Mouse (Mus musculus) MN1 (cell line): Measurements from ENCODE around the gene Olfr68.
"Not testable (repeated sequence)": the region's sequence is repeated elsewhere in the genome, so short reads cannot be mapped to it uniquely, and the experiment has no call there.

Source experiments
- DNase-seq: peaks from one replicate; pipeline ENCODE4 v3.0.0-alpha.2; 2016; ENCODE audit warnings: low spot score

Olfr68 gene

DNA sequence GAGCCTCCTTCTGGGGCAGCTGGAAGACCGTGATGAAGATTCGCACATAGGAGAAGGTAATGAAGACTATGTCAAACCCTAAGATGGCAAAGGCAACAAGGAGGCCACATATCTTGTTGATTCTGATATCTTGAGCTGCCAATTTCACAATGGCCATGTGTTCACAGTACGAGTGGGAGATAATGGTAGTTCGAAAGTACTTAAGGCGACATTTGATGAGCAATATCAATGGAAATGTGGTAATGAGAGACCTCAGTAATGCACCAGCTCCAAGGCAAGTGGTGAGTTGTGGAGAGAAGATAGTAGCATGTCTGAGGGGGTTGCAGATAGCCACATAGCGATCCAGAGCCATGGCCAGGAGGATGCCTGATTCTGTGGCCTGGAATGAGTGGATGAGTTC lies 11.8 kb downstream of the Olfr68 start:
- not testable (repeated sequence) for DNase-seq

DNA sequence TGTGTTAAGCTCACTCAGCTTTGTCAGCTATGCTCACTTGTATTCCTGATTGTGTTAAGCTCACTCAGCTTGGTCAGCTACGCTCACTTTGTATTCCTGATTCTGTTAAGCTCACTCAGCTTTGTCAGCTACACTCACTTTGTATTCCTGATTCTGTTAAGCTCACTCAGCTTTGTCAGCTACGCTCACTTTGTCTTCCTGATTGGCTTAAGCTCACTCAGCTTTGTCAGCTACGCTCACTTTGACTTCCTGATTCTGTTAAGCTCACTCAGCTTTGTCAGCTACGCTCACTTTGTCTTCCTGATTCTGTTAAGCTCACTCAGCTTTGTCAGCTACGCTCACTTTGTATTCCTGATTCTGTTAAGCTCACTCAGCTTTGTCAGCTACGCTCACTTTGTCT lies 17.3 kb downstream of the Olfr68 start:
- not testable (repeated sequence) for DNase-seq

DNA sequence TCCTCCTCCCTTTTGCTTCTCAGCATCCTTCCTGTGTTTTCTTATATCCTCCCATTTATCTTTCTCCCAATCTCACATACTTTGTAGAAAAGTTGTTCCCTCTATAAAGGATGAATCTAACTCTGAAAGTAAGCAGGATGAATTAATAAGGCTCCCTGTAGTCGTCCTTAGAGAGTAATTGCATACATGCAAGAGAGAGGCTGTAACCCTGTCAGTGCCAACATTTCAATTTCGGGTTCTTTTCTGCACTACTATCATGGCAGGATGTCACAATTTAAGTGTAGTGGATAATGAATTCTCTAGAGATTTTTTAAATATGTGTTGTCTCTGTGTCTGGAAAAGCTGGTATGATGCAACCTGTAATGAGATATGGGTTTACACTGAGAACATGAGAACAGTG lies 22.3 kb downstream of the Olfr68 start, which contains the start of gene Olfr630:
Gene Olfr630, minus strand, starts transcription at position 101 of the 400 bp plus-strand sequence.
- peak; percentile 21 for DNase-seq

DNA sequence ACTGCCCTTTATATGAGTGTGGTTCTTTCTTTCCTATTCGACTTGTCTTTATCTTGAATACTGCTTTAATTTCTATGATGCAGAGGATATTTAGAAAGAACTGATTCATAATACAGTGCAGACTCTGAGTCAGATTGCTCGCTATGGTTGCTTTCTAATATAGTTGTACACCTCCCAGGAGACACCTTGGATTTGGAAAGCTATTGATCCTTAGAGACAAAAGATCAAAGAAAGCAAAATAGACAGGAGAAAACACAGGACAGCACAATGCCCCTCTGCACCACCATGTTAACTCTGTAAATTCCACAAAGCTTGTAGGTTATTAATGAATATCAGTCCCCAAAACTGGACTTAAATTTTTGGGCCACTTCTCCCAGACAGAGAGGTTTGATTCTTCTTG lies 34.7 kb downstream of the Olfr68 start, which contains the start of gene Olfr629:
Gene Olfr629, minus strand, starts transcription at position 101 of the 400 bp plus-strand sequence.
- DNase-seq = no peak

DNA sequence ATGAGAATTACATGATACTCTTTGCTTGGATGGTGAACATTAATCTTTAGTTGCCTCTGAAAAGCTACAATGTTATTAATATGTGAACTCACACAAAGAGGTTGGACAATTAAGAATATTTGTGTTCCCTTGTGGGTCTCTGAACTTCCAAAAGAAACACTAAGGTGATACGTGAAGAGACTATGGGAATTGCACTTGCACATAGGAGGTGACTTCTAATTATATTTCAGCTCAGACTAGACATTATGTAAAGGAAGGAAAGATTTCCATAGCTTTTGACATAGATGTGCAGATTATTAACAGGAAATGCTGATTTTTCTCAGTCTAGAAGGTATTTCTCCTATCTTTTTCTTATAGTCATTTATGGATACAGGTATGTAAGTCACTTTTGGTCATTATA lies 49.4 kb downstream of the Olfr68 start, which contains the start of gene Olfr628:
Gene Olfr628, plus strand, starts transcription at position 301 of the 400 bp plus-strand sequence.
- no peak for DNase-seq
